ENCODE assay signal across 8 mouse cellular contexts in the genomic region with DNA sequence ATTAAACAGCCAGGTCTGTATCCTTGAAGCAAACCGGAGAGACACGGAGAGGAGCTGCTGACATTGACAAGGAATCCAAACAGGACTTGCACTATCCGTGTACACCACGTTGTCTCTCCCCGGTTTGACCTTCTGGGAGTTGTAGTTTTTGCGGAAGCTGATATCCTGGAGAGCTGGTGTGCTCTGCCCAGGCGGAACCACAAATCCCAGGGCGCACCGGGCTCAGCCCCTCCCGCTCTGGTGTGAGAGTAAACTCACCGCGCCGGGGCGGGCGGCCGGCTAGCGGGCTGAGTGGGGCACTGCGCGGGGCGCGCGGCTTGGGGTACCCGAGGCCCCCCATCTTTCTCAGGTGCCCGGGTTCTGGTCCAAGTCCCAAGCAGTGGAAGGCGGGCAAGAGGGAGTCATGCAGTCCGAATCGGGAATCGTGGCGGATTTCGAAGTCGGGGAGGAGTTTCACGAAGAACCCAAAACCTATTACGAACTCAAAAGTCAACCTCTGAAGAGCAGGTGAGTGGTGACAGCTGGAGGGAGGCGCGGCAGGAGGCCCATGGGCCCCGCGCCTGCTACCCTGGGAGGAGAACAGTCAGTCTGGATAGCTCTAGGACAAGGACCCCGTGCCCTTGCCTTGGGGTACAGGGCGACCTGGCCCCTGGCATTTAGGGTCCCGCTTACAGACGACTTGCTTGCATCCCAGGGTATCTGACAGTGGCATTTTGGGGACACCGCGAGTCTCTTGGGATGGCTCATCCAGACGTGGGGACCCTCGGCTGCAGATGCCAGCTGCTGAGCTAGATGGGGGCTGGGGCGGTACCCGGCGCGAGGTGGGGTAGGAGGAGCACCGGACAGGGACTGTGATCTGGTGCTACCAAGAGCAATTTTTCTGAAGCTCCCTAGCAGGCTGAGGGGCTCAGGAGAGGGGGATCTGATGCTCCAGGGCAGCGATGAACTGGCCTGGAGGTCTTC. TPM values are rescaled to one million over a fixed set of nuclear protein-coding genes. Genes with fewer than 3 reads are reported as not detected.
DNase-seq lines count a peak whose midpoint lies in the region; ATAC-seq and TF ChIP-seq lines count a peak whose summit lies in the region.

Gene Mitf (plus strand): TSS at position 272 of the 963 bp plus-strand sequence.

- TF ChIP-seq POLR2A in cortical plate, adult 2 months (IDR thresholded peaks at IDR 0.05; ENCODE audit: extremely low read depth, insufficient read depth, low read length) = 0 out of 2 replicates have a peak, but pooled peaks have one; percentile 41

- H3K9me3 ChIP-seq in megakaryocyte, embryonic 14.5 days = no peaks in the 10 kb centered on the region

- H3K36me3 ChIP-seq in megakaryocyte, embryonic 14.5 days (replicated peaks; ENCODE audit: low read length) = no peaks in the 10 kb centered on the region

- ATAC-seq in activated CD4-positive, CD25-positive, alpha-beta regulatory T cell, adult 4 months = peak; percentile 100

- no peak for TF ChIP-seq CTCF in cortical plate, adult 2 months (IDR thresholded peaks at IDR 0.05; ENCODE audit: extremely low read depth, insufficient read depth, low read length)

- no peaks in the 10 kb centered on the region; the same call in 1 of the 2 replicates for H3K4me1 ChIP-seq in cortical plate, adult 2 months (ENCODE audit: control insufficient read depth, insufficient read depth, low read length)
- peaks cover 33% of the 10 kb centered on the region for H3K4me1 ChIP-seq in megakaryocyte, embryonic 14.5 days

- H3K27ac ChIP-seq in cortical plate, adult 2 months (ENCODE audit: insufficient read depth, low read length) = no peak within 1 kb of the TSS

- no peaks in the 10 kb centered on the region for H3K27me3 ChIP-seq in megakaryocyte, embryonic 14.5 days (replicated peaks)

- DNase-seq in gastrocnemius, adult 8-10 months (ENCODE audit: low spot score in 2 of 2) = peak; percentile 90 to 91
- DNase-seq in hindlimb bud, embryonic 11.5 days (ENCODE audit: extremely low spot score, low read depth, low spot score) = peak; percentile 83
- peak; percentile 90 to 92 for DNase-seq in left cerebral cortex, adult 8-10 months (ENCODE audit: low spot score in 2 of 2)
- DNase-seq in right cerebral cortex, postnatal 10 days (ENCODE audit: low spot score in 2 of 2) = peak; percentile 94 to 95
- DNase-seq in urinary bladder, postnatal 25 days (ENCODE audit: low spot score) = peak; percentile 79

- peak within 1 kb of the TSS; percentile 62 for H3K4me3 ChIP-seq in cortical plate, adult 2 months (ENCODE audit: insufficient read depth, low read length)
- peak within 1 kb of the TSS; percentile 96 for H3K4me3 ChIP-seq in megakaryocyte, embryonic 14.5 days (replicated peaks)

RNA-seq across cellular contexts. Expression of gene Mitf, which starts in this region (rescaled TPM):
- polyA plus RNA-seq in activated CD4-positive, CD25-positive, alpha-beta regulatory T cell, adult 4 months (2017; shearing (Covaris generic)) = under 1 TPM; 0.40 to 0.78 TPM
- polyA plus RNA-seq in cortical plate, adult 2 months (2012; rRNA removed) = 5.8 and 6.0 TPM in 2 replicates
- 10 to 100 TPM; 14.2 to 23.8 (median 16.7) TPM for total RNA-seq in gastrocnemius, adult 8-10 months (2022)
- 1 to 10 TPM; 7.4 to 9.2 (median 8.5) TPM for total RNA-seq in left cerebral cortex, adult 8-10 months (2022)
- 1.6 TPM in 1 of 2 replicates, not detected in the other for polyA plus RNA-seq in megakaryocyte, embryonic 14.5 days (2012; ENCODE audit: insufficient read depth, low replicate concordance)

Comparison
In these comparisons a context has a peak if more than half of its experiments do, and no peak if none do; other contexts are left out.
1. Peak in ATAC-seq in activated CD4-positive, CD25-positive, alpha-beta regulatory T cell, adult 4 months; RNA of the gene not detected or under 1 TPM.